Mouse (Mus musculus) myocyte (in vitro differentiated cells): ENCODE results near the gene Gm11992.

Experiments used
- CEBPB ChIP-seq: IDR thresholded peaks from 2 replicates; pipeline ENCODE4 v1.6.1; 2011; ENCODE audit warnings: mild to moderate bottlenecking, moderate library complexity; ENCODE audit not compliant: poor library complexity, insufficient read depth, severe bottlenecking
- MAX ChIP-seq: IDR thresholded peaks from one replicate; pipeline ENCODE4 v1.6.1; 2011; ENCODE audit warnings: low read depth, mild to moderate bottlenecking, control low read depth
- MYOD1 ChIP-seq, 3 experiments: IDR thresholded peaks; one replicate each; pipeline ENCODE4 v1.6.1; 2011; ENCODE audit warnings: control low read depth in 2 of 3, low read depth in 2 of 3, mild to moderate bottlenecking in 2 of 3, moderate library complexity in 1 of 3; ENCODE audit not compliant: insufficient read length in 2 of 3, control insufficient read depth in 1 of 3
- MYOG ChIP-seq, 3 experiments: IDR thresholded peaks; one replicate each; pipeline ENCODE4 v1.6.1; 2011; ENCODE audit warnings: control low read depth in 2 of 3, low read depth in 2 of 3, mild to moderate bottlenecking in 2 of 3; ENCODE audit not compliant: insufficient read length in 2 of 3, control insufficient read depth in 1 of 3, insufficient read depth in 1 of 3
- POLR2A ChIP-seq: IDR thresholded peaks from one replicate; pipeline ENCODE4 v1.6.1; 2011; ENCODE audit warnings: low read depth, mild to moderate bottlenecking, control low read depth, moderate library complexity; ENCODE audit not compliant: insufficient read length
- TCF3 ChIP-seq: IDR thresholded peaks from one replicate; pipeline ENCODE4 v1.6.1; 2011; ENCODE audit warnings: low read depth, control low read depth; ENCODE audit not compliant: insufficient read length

DNA sequence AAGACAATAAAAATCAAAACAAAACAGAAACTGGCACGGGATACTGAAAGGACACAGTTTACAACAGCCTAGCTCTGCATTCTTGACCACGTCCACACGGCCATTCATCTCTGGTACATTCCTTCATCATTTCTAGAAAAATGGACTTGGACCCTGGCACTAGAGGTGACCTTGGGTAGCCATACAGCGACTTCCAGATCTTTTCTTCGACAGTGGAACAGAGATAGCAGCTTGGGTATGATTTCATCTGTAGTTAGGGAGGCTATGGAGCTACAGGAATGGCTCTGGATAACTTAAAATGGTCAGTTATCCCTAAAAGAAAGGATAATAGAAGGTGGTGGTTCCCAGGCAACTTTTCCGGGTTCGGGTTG, 69.6 kb downstream of the Gm11992 start, which contains the start of gene Upp1:
- no peak for TF ChIP-seq TCF3
- no peak for TF ChIP-seq MAX
- no peak for TF ChIP-seq MYOD1 (IDR thresholded peaks at IDR 0.05; ENCODE audit: control insufficient read depth in 1 of 3, insufficient read length in 2 of 3, low read depth in 2 of 3)
- TF ChIP-seq POLR2A = no peak
- TF ChIP-seq MYOG (IDR thresholded peaks at IDR 0.05; ENCODE audit: control insufficient read depth in 1 of 3, insufficient read depth in 1 of 3, insufficient read length in 2 of 3, low read depth in 2 of 3) = no peak
- no peak for TF ChIP-seq CEBPB
